Mouse (Mus musculus): Measurements from ENCODE around the gene Prim1. TPM values are rescaled to one million over a fixed set of nuclear protein-coding genes. Genes with fewer than 3 reads are reported as not detected.

Prim1 gene
- polyA plus RNA-seq, 1 experiment, result 89.8 TPM

DNA sequence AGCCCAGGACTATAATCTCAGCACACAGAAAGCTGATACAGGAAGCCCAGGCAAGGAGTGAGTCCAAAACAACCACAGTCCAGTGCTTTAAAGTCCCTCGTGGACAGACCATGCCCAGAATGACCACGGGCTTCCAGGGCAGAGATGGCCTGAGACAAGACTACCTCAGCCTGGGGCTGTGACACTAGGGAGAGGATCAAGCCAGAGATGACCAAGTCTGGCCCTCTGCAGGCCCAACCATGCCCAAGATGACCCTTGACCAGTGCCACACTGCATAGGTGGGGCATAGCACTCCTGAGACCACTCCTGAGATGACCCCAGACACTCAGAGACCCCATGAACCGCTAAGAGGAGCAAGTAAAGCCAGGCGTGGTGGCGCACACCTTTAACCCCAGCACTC, 5.2 kb upstream of the Prim1 start:
- H3K27ac ChIP-seq (ENCODE audit: control insufficient read depth, insufficient read depth, low read depth, low read length, poor library complexity), result no peak overlapping the region
- TF ChIP-seq CTCF (IDR thresholded peaks at IDR 0.05; ENCODE audit: control insufficient read depth, insufficient read depth, low read length), result no peak
- no peak for TF ChIP-seq POLR2A (IDR thresholded peaks at IDR 0.05; ENCODE audit: borderline replicate concordance, control insufficient read depth, low read depth, low read length)

DNA sequence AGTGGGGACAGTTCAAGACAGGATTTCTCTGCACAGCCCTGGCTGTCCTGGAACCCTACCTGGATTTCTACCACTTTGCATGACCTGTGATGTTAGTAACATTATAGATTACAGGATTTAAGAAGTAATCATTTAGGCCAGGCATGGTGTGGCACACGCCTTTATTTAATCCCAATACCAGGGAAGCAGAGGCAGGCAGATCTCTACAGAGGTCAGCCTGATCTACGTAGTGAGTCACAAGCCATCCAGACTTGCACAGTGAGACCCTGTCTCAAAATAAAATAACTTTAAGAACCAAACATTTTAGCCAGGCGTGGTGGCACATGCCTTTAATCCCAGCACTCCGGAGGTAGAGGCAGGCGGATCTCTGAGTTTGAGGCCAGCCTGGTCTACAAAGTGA, 7.2 kb downstream of the Prim1 start:
- no peaks in the 10 kb centered on the region for H3K4me1 ChIP-seq (ENCODE audit: control insufficient read depth, insufficient read depth, low read length)
- H3K4me3 ChIP-seq (replicated peaks; ENCODE audit: control insufficient read depth, low read depth, low read length), result no peak overlapping the region
- TF ChIP-seq CTCF (IDR thresholded peaks at IDR 0.05; ENCODE audit: control insufficient read depth, insufficient read depth, low read length) (no peak), POLR2A (IDR thresholded peaks at IDR 0.05; ENCODE audit: borderline replicate concordance, control insufficient read depth, low read depth, low read length) (no peak)
- H3K27ac ChIP-seq (ENCODE audit: control insufficient read depth, insufficient read depth, low read depth, low read length, poor library complexity), result no peak overlapping the region
- WGBS, result 93% methylated on average over 5 of the region's 5 CpGs

More for the DNA sequence above, 5.2 kb upstream of the Prim1 start:
- Histone ChIP-seq H3K4me3 (replicated peaks; ENCODE audit: control insufficient read depth, low read depth, low read length) (no peak overlapping the region), H3K4me1 (ENCODE audit: control insufficient read depth, insufficient read depth, low read length) (no peaks in the 10 kb centered on the region)
- 71% methylated on average over 5 of the region's 5 CpGs for WGBS

DNA sequence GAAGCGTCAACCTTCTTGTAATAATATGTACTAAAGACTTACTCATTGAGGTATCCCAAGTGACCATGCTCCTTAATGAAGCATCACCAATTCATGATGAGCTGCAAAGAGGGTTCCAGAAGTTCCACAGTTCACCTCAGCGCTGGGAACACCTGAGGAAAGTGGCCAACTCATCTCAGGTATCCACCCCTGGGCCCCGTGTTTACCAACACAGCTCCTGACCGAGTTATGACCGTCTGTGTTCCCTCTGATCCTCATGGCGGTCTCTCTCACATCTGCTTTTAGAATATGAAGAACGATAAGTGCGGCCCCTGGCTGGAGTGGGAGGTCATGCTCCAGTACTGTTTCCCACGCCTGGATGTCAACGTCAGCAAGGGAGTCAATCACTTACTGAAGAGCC, 8.5 kb downstream of the Prim1 start:
- no peaks in the 10 kb centered on the region for H3K4me1 ChIP-seq (ENCODE audit: control insufficient read depth, insufficient read depth, low read length)
- WGBS, result 97% methylated on average over 10 of the region's 10 CpGs
- H3K27ac ChIP-seq (ENCODE audit: control insufficient read depth, insufficient read depth, low read depth, low read length, poor library complexity), result no peak overlapping the region
- H3K4me3 ChIP-seq (replicated peaks; ENCODE audit: control insufficient read depth, low read depth, low read length), result no peak overlapping the region
- no peak for TF ChIP-seq CTCF (IDR thresholded peaks at IDR 0.05; ENCODE audit: control insufficient read depth, insufficient read depth, low read length)
- no peak for TF ChIP-seq POLR2A (IDR thresholded peaks at IDR 0.05; ENCODE audit: borderline replicate concordance, control insufficient read depth, low read depth, low read length)

DNA sequence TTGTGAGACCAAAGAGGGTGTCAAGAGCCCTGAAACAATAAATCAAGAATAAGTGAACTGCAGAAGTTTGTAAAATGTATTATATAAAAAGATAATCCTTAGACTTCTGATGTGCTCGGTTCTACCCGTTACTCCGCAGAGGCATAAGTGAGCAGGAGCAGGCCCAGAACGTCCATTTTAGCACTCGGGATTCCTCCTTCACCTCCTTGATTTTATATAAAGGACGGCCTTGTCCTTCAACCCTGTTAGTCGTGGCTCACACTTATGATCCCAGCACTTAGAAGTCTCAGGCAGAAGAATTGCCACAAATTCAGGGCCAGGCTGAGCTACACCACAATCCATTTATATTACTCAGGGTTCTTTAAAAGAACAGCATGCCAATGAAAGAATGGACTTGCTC, 15.0 kb downstream of the Prim1 start:
- no peak overlapping the region for H3K4me3 ChIP-seq (replicated peaks; ENCODE audit: control insufficient read depth, low read depth, low read length)
- TF ChIP-seq CTCF (IDR thresholded peaks at IDR 0.05; ENCODE audit: control insufficient read depth, insufficient read depth, low read length), result no peak
- TF ChIP-seq POLR2A (IDR thresholded peaks at IDR 0.05; ENCODE audit: borderline replicate concordance, control insufficient read depth, low read depth, low read length), result no peak
- 89% methylated on average over 7 of the region's 7 CpGs for WGBS
- no peak overlapping the region for H3K27ac ChIP-seq (ENCODE audit: control insufficient read depth, insufficient read depth, low read depth, low read length, poor library complexity)
- H3K4me1 ChIP-seq (ENCODE audit: control insufficient read depth, insufficient read depth, low read length), result no peaks in the 10 kb centered on the region

DNA sequence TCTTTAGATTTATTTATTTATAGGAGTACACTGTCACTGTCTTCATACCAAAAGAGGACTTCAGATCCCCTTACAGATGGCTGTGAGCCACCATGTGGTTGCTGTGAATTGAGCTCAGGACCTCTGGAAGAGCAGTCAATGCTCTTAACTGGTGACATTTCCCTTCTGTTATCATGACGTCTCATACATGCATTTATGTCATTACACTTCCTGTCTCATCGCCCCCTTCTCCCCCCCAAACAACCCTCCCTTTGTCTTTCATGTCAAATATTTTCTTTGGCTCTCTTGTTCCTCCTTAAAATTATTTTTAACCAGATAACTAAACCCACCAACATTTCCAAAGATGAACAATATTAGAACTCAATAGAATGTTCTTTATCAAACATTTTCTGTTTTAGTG, 15.9 kb downstream of the Prim1 start:
- H3K4me3 ChIP-seq (replicated peaks; ENCODE audit: control insufficient read depth, low read depth, low read length), result no peak overlapping the region
- 33% methylated on average over 2 of the region's 2 CpGs for WGBS
- H3K27ac ChIP-seq (ENCODE audit: control insufficient read depth, insufficient read depth, low read depth, low read length, poor library complexity), result no peak overlapping the region
- TF ChIP-seq POLR2A (IDR thresholded peaks at IDR 0.05; ENCODE audit: borderline replicate concordance, control insufficient read depth, low read depth, low read length) (no peak), CTCF (IDR thresholded peaks at IDR 0.05; ENCODE audit: control insufficient read depth, insufficient read depth, low read length) (no peak)
- H3K4me1 ChIP-seq (ENCODE audit: control insufficient read depth, insufficient read depth, low read length), result no peaks in the 10 kb centered on the region

DNA sequence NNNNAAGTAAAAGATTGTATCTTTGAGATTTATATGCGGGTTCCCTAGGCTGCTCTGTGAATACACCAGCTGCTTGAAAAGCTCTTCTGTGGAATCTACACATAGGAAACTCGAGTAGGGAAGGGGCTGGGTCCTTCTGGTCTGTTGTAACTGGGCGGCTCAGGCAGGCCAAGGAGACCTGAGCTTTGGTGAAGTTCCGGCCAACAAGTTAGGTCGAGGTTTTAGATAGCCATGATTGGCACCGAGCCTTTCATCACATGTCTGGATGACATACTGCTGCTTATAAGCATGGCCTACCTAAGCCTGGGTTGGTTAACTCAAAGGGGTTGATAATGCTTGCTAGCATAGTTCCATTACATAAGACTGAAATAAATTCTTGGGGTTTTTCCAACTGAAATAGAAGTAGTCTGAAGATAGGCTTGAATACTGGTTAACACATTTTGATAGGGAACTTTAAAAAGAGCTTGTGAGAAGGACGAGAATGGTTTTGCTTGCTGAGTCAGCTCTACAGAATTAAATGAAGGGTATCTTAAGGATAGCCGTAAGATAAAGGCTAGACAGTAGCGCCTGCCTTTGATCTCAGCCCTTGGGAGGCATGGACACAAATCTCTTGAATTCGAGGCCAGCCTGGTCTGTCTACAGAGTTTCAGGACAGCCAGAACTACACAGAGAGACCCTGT, 21.9 kb downstream of the Prim1 start:
- Histone ChIP-seq H3K4me1 (ENCODE audit: control insufficient read depth, insufficient read depth, low read length) (no peaks in the 10 kb centered on the region; the same call in 1 of the 2 replicates), H3K4me3 (replicated peaks; ENCODE audit: control insufficient read depth, low read depth, low read length) (peak overlapping the region; percentile 86), H3K27ac (ENCODE audit: control insufficient read depth, insufficient read depth, low read depth, low read length, poor library complexity) (no peak overlapping the region)
- TF ChIP-seq POLR2A (IDR thresholded peaks at IDR 0.05; ENCODE audit: borderline replicate concordance, control insufficient read depth, low read depth, low read length), result no peak
- no peak for TF ChIP-seq CTCF (IDR thresholded peaks at IDR 0.05; ENCODE audit: control insufficient read depth, insufficient read depth, low read length)
- WGBS, result 5% methylated on average over 10 of the region's 10 CpGs

DNA sequence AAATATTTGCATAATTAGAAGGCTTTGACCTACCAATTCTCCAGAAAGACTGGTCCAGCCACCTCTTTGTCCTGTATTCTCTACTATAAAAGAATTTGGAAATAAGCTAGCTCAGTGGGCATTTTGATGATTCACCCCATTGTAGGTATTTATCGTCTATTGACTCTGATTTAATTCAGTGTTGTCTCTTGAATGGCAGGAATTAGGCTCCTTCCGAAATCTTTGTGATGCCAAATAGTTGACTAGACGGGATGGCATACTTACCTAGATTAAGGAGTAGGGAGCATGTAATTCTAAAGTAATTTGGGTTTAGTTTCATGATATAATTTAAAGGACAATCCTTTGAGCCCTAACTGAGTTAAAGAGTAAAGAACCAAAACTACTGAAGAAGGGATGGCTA, 23.0 kb downstream of the Prim1 start:
- Histone ChIP-seq H3K4me3 (replicated peaks; ENCODE audit: control insufficient read depth, low read depth, low read length) (no peak overlapping the region), H3K27ac (ENCODE audit: control insufficient read depth, insufficient read depth, low read depth, low read length, poor library complexity) (no peak overlapping the region), H3K4me1 (ENCODE audit: control insufficient read depth, insufficient read depth, low read length) (no peaks in the 10 kb centered on the region; the same call in 1 of the 2 replicates)
- TF ChIP-seq CTCF (IDR thresholded peaks at IDR 0.05; ENCODE audit: control insufficient read depth, insufficient read depth, low read length) (no peak), POLR2A (IDR thresholded peaks at IDR 0.05; ENCODE audit: borderline replicate concordance, control insufficient read depth, low read depth, low read length) (no peak)
- 78% methylated on average over 3 of the region's 3 CpGs for WGBS

DNA sequence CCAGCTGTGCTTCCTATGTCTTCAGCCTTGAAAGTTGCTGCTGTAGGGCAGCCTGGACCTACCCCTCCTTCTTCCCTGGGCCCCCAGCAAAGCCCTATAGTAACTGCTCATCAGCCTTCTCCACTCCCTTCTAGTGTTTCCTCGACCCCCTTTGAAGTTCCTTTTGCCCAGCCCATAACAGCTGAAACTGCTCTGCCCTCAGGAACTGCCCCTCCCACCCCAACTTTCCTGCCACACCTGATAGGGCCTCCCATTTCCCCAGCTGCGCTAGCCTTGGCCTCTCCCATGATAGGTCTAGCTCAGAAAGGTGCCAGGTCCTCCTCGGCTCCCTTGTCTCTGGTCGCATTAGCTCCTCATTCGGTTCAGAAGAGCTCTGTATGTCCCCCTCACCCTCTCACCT, 24.2 kb downstream of the Prim1 start:
- TF ChIP-seq POLR2A (IDR thresholded peaks at IDR 0.05; ENCODE audit: borderline replicate concordance, control insufficient read depth, low read depth, low read length) (no peak), CTCF (IDR thresholded peaks at IDR 0.05; ENCODE audit: control insufficient read depth, insufficient read depth, low read length) (no peak)
- no peaks in the 10 kb centered on the region; the same call in 1 of the 2 replicates for H3K4me1 ChIP-seq (ENCODE audit: control insufficient read depth, insufficient read depth, low read length)
- 28% methylated on average over 5 of the region's 5 CpGs for WGBS
- no peak overlapping the region for H3K27ac ChIP-seq (ENCODE audit: control insufficient read depth, insufficient read depth, low read depth, low read length, poor library complexity)
- no peak overlapping the region for H3K4me3 ChIP-seq (replicated peaks; ENCODE audit: control insufficient read depth, low read depth, low read length)

DNA sequence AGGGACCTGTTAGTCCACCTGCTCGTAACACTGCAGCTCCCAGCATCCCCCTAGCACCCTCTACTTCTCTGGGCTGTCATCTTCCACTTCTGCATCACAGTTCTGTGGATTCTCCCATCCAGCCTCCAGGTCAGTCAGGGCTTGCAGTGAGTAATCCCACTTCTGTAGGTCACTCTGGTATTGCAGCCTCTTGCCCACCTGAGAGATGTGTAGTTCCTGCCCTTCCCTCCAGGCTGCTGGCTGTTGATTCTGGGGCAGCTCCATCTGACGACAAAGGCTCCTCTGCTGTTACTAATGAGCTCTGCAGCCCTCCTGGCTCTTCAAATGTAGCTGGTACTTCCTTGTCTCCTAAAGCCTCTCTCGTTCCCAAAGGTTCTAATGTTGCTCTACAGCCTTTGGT, 24.9 kb downstream of the Prim1 start:
- no peaks in the 10 kb centered on the region; the same call in 1 of the 2 replicates for H3K4me1 ChIP-seq (ENCODE audit: control insufficient read depth, insufficient read depth, low read length)
- 72% methylated on average over 3 of the region's 3 CpGs for WGBS
- TF ChIP-seq POLR2A (IDR thresholded peaks at IDR 0.05; ENCODE audit: borderline replicate concordance, control insufficient read depth, low read depth, low read length) (no peak), CTCF (IDR thresholded peaks at IDR 0.05; ENCODE audit: control insufficient read depth, insufficient read depth, low read length) (no peak)
- H3K27ac ChIP-seq (ENCODE audit: control insufficient read depth, insufficient read depth, low read depth, low read length, poor library complexity), result no peak overlapping the region
- no peak overlapping the region for H3K4me3 ChIP-seq (replicated peaks; ENCODE audit: control insufficient read depth, low read depth, low read length)

Data from bone marrow, adult 2 months (tissue).